Mouse (Mus musculus): Measurements from ENCODE around the gene Cit. TPM values are rescaled to one million over a fixed set of nuclear protein-coding genes. Genes with fewer than 3 reads are reported as not detected.

Cit gene
- total RNA-seq, 2 experiments from 2014 or later, result 57.2 to 60.5 TPM

DNA sequence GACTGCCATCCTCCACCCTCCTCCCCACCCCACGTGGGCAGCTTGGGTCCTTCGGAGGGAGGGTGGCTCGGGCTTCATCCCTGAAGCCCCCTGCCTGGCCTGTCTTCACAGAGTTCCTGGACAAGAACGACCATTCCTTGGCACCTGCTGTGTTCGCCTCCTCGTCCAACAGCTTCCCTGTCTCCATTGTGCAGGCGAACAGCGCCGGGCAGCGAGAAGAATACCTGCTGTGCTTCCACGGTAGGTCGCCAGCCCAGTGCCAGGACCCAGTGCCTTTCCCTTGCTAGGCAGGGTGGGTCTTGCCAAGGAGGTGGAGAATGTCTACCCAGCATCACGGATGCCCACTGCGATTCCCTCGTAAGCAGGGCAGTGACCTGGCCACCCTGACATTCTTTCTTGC is 149.0 kb downstream of the Cit start:
- no peak for TF ChIP-seq CTCF (conservative IDR thresholded peaks at IDR 0.05)
- no peak overlapping the region for H3K27ac ChIP-seq
- H3K4me3 ChIP-seq, result no peak overlapping the region
- no peak for DNase-seq (ENCODE audit: low spot score in 2 of 2)

DNA sequence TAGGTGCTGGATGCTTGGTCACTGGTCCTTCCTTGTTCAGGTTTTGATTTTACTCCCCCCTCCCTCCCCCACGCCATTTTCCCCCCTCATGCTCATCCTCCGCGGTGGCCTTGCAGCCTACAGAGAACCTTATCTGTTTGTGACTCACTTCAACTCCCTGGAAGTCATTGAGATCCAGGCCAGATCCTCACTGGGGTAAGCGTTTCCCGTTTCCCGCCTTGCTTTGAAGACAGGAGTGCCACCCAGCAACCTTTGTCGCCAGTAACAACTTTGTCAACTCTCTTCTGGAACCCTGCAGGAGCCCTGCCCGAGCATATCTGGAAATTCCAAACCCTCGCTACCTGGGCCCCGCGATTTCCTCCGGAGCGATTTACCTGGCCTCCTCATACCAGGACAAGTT is 152.3 kb downstream of the Cit start:
- no peak for DNase-seq (ENCODE audit: low spot score in 2 of 2)
- TF ChIP-seq CTCF (conservative IDR thresholded peaks at IDR 0.05), result no peak
- Histone ChIP-seq H3K27ac (no peak overlapping the region), H3K4me3 (no peak overlapping the region)

DNA sequence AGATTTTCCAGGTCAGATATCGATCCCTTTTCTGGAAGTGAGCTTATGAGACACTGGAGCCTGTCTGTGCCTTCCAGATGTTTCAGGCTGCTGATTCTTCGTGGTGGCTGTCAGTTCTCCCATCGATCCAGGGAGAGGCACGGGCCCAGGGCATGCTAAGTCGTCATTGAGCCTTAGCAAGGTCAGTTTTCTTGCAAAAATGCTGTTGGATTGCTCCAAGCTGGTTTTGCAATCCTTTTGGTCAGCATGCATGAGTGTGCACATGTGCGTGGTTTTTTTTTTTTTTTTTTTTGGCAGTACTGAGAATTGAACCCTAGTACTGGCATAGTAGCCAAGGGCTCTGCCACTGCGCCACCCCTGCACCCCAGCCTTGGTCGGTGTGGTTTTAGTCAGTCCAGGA is 158.1 kb downstream of the Cit start:
- no peak for DNase-seq (ENCODE audit: low spot score in 2 of 2)
- Histone ChIP-seq H3K4me3 (no peak overlapping the region), H3K27ac (no peak overlapping the region)
- TF ChIP-seq CTCF (conservative IDR thresholded peaks at IDR 0.05), result no peak

DNA sequence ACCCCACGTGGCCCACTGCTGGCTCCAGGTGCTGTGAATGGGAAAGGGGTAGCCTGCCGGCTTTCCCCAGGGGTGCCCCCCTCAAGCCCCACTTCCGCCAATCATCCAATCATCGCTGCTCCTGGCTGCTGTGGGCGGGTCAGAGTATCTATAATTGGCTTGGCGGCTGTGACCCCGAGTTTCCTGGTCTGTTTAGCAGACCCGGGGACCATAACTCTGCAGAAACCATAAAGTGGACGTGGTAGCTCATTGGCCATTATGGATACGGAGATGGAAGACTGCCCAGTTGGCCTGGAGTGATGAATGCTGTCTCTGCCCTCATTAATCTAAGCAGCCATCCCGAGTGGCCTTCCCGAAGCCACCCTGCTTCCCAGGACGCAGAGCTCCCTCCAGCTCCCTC is 158.7 kb downstream of the Cit start:
- no peak for DNase-seq (ENCODE audit: low spot score in 2 of 2)
- no peak for TF ChIP-seq CTCF (conservative IDR thresholded peaks at IDR 0.05)
- peak overlapping the region; percentile 64 for H3K27ac ChIP-seq
- no peak overlapping the region for H3K4me3 ChIP-seq

DNA sequence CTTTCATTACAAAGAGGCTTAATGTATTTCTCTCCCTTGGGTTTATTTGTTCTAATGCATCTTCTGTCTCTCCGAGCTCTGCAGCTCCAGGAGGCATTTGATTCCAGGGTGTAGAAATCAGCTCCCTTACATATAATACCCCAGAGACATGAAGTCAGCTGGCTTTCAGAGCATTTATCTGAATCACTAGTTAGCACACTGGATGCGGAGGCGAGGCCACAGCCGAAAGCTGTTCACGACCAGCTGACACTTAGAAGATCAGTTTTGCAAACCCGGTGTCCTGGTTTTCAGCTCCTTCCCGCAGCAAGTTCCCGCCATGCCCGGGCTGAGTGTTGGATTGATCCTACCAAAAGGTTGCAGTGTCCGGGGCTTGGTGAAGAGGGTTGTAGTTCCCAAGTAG is 159.2 kb downstream of the Cit start:
- no peak for TF ChIP-seq CTCF (conservative IDR thresholded peaks at IDR 0.05)
- peak; percentile 56 to 62 for DNase-seq (ENCODE audit: low spot score in 2 of 2)
- peak overlapping the region; percentile 64 for H3K27ac ChIP-seq
- H3K4me3 ChIP-seq, result no peak overlapping the region

DNA sequence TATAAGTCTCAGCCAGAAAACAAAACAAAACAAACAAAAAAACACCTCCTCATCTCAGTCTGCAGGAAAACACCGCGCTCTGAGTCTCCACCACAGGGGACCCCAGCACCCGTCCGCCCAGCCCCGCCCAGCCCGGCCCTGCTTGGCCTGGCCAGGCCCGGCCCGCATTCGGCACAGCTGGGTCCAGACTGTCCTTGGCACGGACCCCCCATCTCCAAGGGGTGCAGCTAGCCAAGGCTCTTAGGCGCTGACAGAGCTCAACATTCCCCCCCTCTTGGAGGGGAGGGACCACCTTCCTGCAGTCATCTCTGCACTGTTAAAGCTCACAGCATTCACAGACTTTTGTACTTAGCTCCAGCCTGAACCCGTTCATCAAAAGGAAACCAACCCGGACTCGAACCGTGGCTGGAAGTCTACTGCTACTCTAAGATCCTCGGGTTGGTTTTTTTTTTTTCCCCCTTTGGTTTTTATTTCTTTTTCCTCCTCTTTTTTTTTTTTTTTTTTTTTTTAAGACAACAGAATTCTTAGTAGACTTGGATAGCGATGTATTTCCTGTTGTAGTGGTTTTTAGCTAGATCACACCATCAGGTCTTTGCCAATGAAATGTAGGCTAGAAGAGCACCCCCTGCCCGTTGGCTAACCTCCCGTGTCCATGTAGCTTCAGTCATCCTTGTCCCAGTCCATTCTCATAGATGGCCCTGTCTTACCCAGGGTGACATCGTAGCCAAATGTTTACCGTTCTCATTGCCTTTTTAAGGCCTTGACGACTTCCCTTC is 161.4 kb downstream of the Cit start:
- peak in 1 of 2 experiments; percentile 26 for DNase-seq (ENCODE audit: low spot score in 2 of 2)
- no peak overlapping the region for H3K4me3 ChIP-seq
- H3K27ac ChIP-seq, result no peak overlapping the region
- TF ChIP-seq CTCF (conservative IDR thresholded peaks at IDR 0.05), result peak; percentile 63

DNA sequence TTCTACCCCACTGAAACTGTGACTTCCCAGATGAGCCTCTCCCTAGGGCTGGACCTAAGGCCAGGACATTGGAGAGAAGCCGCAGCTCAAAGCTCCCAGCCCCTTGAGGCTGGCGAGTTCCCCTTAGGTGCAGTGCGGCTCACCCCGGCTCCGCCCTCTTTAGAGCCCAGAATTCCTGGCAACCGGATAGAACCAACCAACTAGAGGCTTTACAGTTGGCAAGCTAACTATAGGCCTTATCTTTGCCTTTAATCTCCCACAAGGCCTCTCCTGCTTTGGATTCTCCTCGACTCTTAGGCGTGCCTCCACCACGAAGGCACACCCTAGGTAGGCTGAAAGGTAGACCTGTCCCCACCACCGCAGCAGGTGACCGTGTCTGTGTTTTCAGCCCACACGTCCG is 162.6 kb downstream of the Cit start:
- no peak for DNase-seq (ENCODE audit: low spot score in 2 of 2)
- no peak overlapping the region for H3K4me3 ChIP-seq
- TF ChIP-seq CTCF (conservative IDR thresholded peaks at IDR 0.05), result no peak
- H3K27ac ChIP-seq, result no peak overlapping the region

DNA sequence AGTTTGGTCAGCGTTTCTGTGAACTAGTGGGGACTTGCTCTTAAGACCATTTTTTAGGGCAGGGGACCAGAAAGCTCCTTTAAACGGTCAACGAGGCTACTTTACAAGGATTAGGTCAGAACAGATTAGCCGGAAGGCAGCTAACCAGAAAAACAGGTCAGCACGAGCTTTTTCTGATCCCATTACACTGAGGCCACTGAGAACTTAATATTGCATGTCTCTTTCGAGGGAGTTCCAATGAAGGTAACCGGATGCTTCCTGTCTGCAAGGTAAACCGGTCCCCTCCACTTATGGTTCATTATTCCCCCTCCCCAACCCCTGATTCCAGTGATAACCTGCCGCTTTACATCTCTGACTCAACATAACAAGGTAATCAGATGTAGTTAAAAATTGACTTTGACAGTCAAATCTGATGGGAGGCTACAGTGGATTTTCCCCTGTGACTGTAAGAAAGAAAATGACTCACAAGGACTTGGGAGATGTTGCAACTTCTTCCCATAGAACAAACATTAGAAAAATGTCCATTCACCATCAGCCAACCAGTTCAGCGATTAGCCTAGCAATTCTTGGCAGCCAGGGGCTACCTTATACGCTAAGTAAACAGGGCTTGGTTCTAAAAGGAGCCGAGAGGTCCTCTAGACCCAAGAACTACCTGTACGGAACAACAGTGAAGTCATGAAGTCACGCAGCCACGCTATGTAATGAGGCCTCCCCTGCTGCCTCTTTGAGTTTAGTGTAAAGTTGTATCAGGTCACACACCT is 164.2 kb downstream of the Cit start:
- no peak for DNase-seq (ENCODE audit: low spot score in 2 of 2)

DNA sequence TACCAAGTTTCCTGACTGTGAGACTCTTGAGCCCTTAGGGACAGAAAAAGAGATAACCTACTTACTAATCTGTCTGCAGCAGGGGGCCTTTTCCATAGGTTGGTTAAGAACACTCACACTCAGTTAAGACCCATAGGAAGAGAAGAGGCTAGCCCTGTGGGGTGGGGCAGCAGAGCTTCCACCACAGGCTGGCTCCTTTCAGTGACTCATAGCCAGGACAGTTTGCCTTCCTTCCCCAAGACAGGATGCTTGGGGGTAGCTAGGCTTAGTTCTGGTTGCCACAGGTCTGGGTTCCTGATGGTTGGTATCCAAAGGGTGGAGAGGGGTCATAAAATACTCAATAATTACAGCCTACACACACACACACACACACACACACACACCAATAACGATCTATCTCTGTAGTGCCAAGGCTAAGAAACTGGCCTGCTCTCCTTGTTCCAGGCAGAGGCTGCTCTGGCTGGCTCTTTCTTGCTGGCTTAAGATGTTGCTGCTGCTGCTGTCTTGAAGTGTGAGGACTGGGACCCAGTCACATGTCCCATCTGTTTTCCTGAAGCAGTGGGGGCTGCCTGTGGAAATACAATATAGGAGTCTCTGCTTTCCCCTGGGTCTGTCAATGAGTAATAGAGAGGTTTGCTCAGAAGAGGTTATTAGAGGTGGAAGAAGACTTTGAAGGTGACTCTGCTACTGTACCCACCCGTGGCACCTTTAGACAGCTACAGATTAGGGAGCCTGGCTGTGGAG is 165.0 kb downstream of the Cit start:
- DNase-seq (ENCODE audit: low spot score in 2 of 2), result no peak
- Histone ChIP-seq H3K4me3 (no peak overlapping the region), H3K27ac (no peak overlapping the region)
- TF ChIP-seq CTCF (conservative IDR thresholded peaks at IDR 0.05), result no peak

More for the DNA sequence above, 164.2 kb downstream of the Cit start:
- no peak overlapping the region for H3K4me3 ChIP-seq
- H3K27ac ChIP-seq, result no peak overlapping the region
- TF ChIP-seq CTCF (conservative IDR thresholded peaks at IDR 0.05), result no peak

DNA sequence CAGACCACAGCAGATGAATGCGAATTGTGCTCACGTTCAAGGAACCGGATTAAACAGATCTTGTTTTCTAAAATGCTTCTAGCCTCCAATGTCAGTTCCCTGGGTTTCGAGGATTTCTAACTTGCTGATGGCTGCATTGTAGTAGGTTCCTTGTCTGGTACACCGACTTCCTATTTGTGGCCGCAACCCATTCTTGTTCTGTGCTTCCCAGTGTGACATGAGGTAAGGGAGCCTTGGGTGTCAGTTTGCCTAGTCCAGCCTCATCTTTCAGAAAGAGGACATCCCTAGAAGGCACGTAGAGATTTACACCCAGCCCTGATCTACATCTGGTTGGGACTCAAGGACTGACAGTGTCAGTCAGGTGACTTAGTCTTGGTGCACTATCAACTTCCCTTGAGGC is 166.6 kb downstream of the Cit start:
- no peak overlapping the region for H3K4me3 ChIP-seq
- no peak for DNase-seq (ENCODE audit: low spot score in 2 of 2)
- no peak for TF ChIP-seq CTCF (conservative IDR thresholded peaks at IDR 0.05)
- H3K27ac ChIP-seq, result no peak overlapping the region

DNA sequence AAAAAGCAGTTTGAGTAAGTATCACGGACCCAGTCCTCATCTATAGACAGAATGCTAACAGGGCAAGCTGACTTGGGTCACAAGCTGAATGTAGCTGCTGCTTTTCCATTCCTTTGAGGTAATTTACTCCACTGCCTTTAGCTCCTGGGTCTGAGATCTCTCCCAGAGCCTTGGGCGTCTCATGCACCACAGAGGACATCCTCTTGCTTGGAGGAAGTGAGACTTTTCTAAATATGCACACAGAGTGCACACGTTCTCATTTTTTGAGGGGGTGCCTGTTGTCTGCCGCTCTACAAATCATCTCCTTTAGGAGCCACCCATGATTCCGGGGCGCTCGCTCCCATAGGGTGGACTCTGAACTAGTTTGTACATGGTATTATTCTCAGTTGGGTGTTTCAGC is 167.4 kb downstream of the Cit start:
- TF ChIP-seq CTCF (conservative IDR thresholded peaks at IDR 0.05), result no peak
- DNase-seq (ENCODE audit: low spot score in 2 of 2), result no peak
- H3K4me3 ChIP-seq, result no peak overlapping the region
- no peak overlapping the region for H3K27ac ChIP-seq

DNA sequence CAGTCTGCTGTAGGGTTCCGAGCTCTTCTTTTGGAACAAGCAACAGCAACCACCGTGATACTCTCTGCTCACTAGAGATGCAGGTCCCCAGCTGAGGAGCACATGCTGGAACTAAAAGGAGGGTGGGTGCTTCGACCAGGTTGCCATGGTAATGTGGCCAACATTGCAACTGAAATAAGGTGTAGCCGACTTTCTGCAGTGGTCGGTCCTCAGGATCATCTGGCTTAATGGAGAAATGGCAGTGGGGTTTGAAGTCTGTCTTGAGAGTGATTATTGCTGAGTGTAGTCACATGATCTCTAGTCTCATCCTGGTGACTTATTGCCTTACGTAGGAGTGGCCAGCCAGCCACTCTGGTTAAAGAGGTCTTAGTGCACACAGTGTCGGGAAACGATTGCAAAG is 168.7 kb downstream of the Cit start:
- no peak for DNase-seq (ENCODE audit: low spot score in 2 of 2)
- Histone ChIP-seq H3K4me3 (no peak overlapping the region), H3K27ac (no peak overlapping the region)
- no peak for TF ChIP-seq CTCF (conservative IDR thresholded peaks at IDR 0.05)

DNA sequence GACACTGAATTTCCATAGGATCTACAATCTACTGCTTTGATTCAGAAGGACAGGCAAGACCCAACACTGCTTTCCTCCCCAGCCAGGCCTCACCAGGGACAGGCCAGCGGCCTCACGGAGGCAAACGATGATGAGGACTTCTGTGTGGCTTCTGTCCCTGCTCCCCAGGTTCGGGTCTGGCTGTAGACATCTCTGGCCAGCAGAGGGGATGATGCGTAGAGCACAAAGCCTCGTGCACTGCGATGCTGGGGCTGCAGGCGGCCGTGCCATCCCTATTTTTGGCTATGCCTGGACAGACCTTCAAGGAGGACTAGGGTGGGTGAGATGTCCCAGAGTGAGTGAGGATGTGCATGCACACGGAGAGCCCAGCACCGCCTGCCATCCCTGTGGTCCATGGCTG is 169.2 kb downstream of the Cit start:
- H3K27ac ChIP-seq, result no peak overlapping the region
- DNase-seq (ENCODE audit: low spot score in 2 of 2), result no peak
- no peak overlapping the region for H3K4me3 ChIP-seq
- no peak for TF ChIP-seq CTCF (conservative IDR thresholded peaks at IDR 0.05)
